Mouse (Mus musculus) 416B (cell line): ENCODE data around the gene Ldlrad3.

ENCODE experiments used
- DNase-seq: peaks from one replicate; pipeline ENCODE4 v3.0.0; 2011; ENCODE audit warnings: low read depth

Ldlrad3 gene

DNA sequence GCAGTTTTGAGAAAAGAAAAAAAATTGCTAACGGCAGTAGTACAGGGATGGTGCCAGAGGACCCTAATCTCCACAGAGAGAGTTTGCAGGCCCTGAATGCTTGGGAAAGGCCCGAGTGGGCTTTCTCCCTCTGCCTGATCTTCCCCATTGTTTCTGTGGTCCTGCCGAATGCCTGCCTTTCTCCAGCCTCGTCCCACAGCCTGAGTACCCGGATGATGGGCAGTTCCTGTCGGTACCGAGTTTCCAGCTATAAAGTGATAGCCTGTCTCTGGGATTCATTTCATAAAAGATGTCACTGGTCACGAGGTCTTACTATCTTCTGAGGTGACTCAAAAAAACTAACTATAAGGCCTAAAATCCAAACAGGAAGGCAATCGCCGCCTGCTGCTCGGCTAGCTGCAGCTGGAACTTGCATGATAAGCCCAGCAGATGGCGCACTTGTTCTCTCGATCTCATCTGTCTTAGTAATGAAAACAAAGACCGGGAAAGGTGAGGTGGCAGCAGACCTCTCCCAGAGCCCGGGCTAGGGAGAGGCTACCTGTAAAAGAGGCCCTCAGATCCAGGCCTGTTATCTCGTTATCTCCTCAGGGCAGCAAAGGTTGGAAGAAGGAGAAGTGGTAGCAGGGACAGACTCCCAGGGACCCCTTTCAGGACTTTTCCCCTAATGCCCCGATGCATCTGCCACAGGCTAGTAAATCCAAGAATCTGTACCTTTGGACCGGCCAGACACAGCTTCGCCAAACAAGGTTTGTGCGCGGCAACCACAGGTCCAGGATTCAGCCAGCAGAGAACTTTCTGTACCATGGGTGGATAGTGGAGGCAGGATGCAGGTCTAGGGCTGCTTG is 280.4 kb downstream of the Ldlrad3 start:
- peak; percentile 78 for DNase-seq

DNA sequence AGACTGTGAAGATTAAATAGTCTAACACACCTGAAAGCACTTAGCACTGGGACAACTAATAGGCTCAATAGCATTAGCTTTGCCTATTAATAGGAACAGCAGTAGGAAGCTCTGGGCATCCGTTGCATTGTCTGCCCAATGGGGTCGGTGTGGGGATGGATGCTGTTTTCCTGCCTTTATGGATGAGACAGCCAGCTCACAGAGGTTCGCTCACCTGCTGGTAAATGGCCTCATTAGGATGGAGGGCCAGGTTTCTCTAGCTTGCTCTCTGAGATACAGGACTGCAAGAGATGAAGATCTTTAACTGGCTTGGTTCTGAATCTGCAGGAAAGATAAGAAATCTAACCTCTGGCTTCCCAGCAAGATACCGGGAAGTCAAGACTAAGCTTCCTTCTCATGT is 284.0 kb downstream of the Ldlrad3 start:
- DNase-seq: no peak
